Mouse (Mus musculus): ENCODE results near the gene Bid. TPM values are rescaled to one million over a fixed set of nuclear protein-coding genes. Genes with fewer than 3 reads are reported as not detected.
"Not testable (repeated sequence)": the region's sequence is repeated elsewhere in the genome, so short reads cannot be mapped to it uniquely, and the experiment has no call there.

The Bid gene
- polyA plus RNA-seq, 1 experiment from 2014 or later = 20.2 TPM

GRCm38 (mm10) chr6:120914533-120914910, 2.1 kb downstream of the Bid start:
- WGBS (ENCODE audit: insufficient replicate concordance) = 14% methylated on average over 4 of the region's 4 CpGs
- Histone ChIP-seq H3K27me3 (ENCODE audit: control insufficient read depth, insufficient read depth, low read depth, low read length) (no peaks in the 10 kb centered on the region), H3K36me3 (ENCODE audit: control insufficient read depth, insufficient read depth) (no peaks in the 10 kb centered on the region), H3K9me3 (replicated peaks; ENCODE audit: control insufficient read depth, low read length) (no peaks in the 10 kb centered on the region), H3K4me3 (ENCODE audit: low read depth, low read length) (peak overlapping the region; percentile 70), H3K9ac (ENCODE audit: low read depth, low read length) (peak overlapping the region; percentile 52), H3K4me1 (ENCODE audit: control insufficient read depth, low read depth, low read length) (peaks cover 59% of the 10 kb centered on the region), H3K27ac (ENCODE audit: low read length) (peak overlapping the region; percentile 86), H3K4me2 (ENCODE audit: low read depth, low read length) (peak overlapping the region; percentile 97)
- ATAC-seq (ENCODE audit: low read depth) = peak; percentile 45

GRCm38 (mm10) chr6:120913783-120914182, 2.9 kb downstream of the Bid start:
- no peak for ATAC-seq (ENCODE audit: low read depth)
- Histone ChIP-seq H3K9ac (ENCODE audit: low read depth, low read length) (no peak overlapping the region), H3K4me1 (ENCODE audit: control insufficient read depth, low read depth, low read length) (peaks cover 59% of the 10 kb centered on the region), H3K9me3 (replicated peaks; ENCODE audit: control insufficient read depth, low read length) (no peaks in the 10 kb centered on the region), H3K36me3 (ENCODE audit: control insufficient read depth, insufficient read depth) (no peaks in the 10 kb centered on the region), H3K4me3 (ENCODE audit: low read depth, low read length) (no peak overlapping the region), H3K27ac (ENCODE audit: low read length) (peak overlapping the region; percentile 86), H3K4me2 (ENCODE audit: low read depth, low read length) (no peak overlapping the region), H3K27me3 (ENCODE audit: control insufficient read depth, insufficient read depth, low read depth, low read length) (no peaks in the 10 kb centered on the region)
- 65% methylated on average over 8 of the region's 8 CpGs for WGBS (ENCODE audit: insufficient replicate concordance)

- no peak for ATAC-seq (ENCODE audit: low read depth)
- H3K4me3 ChIP-seq (ENCODE audit: low read depth, low read length) = no peak overlapping the region
- peaks cover 59% of the 10 kb centered on the region for H3K4me1 ChIP-seq (ENCODE audit: control insufficient read depth, low read depth, low read length)
- H3K36me3 ChIP-seq (ENCODE audit: control insufficient read depth, insufficient read depth) = no peaks in the 10 kb centered on the region
- H3K27me3 ChIP-seq (ENCODE audit: control insufficient read depth, insufficient read depth, low read depth, low read length) = no peaks in the 10 kb centered on the region
- no peak overlapping the region for H3K4me2 ChIP-seq (ENCODE audit: low read depth, low read length)
- H3K9ac ChIP-seq (ENCODE audit: low read depth, low read length) = no peak overlapping the region; the same call in 1 of the 2 replicates
- 44% methylated on average over 2 of the region's 2 CpGs for WGBS (ENCODE audit: insufficient replicate concordance)
- no peaks in the 10 kb centered on the region for H3K9me3 ChIP-seq (replicated peaks; ENCODE audit: control insufficient read depth, low read length)
- peak overlapping the region; percentile 31 for H3K27ac ChIP-seq (ENCODE audit: low read length)
Observed at GRCm38 (mm10) chr6:120912931-120913330, 3.7 kb downstream of the Bid start.

GRCm38 (mm10) chr6:120911213-120912007, 5.2 kb downstream of the Bid start:
- WGBS (ENCODE audit: insufficient replicate concordance) = 43% methylated on average over 13 of the region's 13 CpGs
- Histone ChIP-seq H3K9ac (ENCODE audit: low read depth, low read length) (peak overlapping the region; percentile 6; the same call in 1 of the 2 replicates), H3K27ac (ENCODE audit: low read length) (peak overlapping the region; percentile 40), H3K27me3 (ENCODE audit: control insufficient read depth, insufficient read depth, low read depth, low read length) (no peaks in the 10 kb centered on the region), H3K9me3 (replicated peaks; ENCODE audit: control insufficient read depth, low read length) (no peaks in the 10 kb centered on the region), H3K36me3 (ENCODE audit: control insufficient read depth, insufficient read depth) (no peaks in the 10 kb centered on the region; the same call in 1 of the 2 replicates), H3K4me2 (ENCODE audit: low read depth, low read length) (no peak overlapping the region), H3K4me3 (ENCODE audit: low read depth, low read length) (no peak overlapping the region), H3K4me1 (ENCODE audit: control insufficient read depth, low read depth, low read length) (peaks cover 56% of the 10 kb centered on the region)
- 0 out of 2 replicates have a peak, but pooled peaks have one; percentile 10 for ATAC-seq (ENCODE audit: low read depth)

- ATAC-seq (ENCODE audit: low read depth) = no peak
- no peaks in the 10 kb centered on the region for H3K9me3 ChIP-seq (replicated peaks; ENCODE audit: control insufficient read depth, low read length)
- H3K36me3 ChIP-seq (ENCODE audit: control insufficient read depth, insufficient read depth) = no peaks in the 10 kb centered on the region; the same call in 1 of the 2 replicates
- WGBS (ENCODE audit: insufficient replicate concordance) = 67% methylated on average over 3 of the region's 3 CpGs
- H3K4me1 ChIP-seq (ENCODE audit: control insufficient read depth, low read depth, low read length) = peaks cover 39% of the 10 kb centered on the region
- no peak overlapping the region for H3K9ac ChIP-seq (ENCODE audit: low read depth, low read length)
- H3K4me2 ChIP-seq (ENCODE audit: low read depth, low read length) = no peak overlapping the region
- H3K27me3 ChIP-seq (ENCODE audit: control insufficient read depth, insufficient read depth, low read depth, low read length) = no peaks in the 10 kb centered on the region
- no peak overlapping the region for H3K27ac ChIP-seq (ENCODE audit: low read length)
- no peak overlapping the region for H3K4me3 ChIP-seq (ENCODE audit: low read depth, low read length)
Observed at GRCm38 (mm10) chr6:120909501-120909900, 7.2 kb downstream of the Bid start.

- not testable (repeated sequence) for H3K27me3 ChIP-seq (ENCODE audit: control insufficient read depth, insufficient read depth, low read depth, low read length); H3K9ac ChIP-seq (ENCODE audit: low read depth, low read length); ATAC-seq (ENCODE audit: low read depth); H3K27ac ChIP-seq (ENCODE audit: low read length); H3K4me2 ChIP-seq (ENCODE audit: low read depth, low read length); H3K9me3 ChIP-seq (replicated peaks; ENCODE audit: control insufficient read depth, low read length); H3K4me3 ChIP-seq (ENCODE audit: low read depth, low read length); H3K36me3 ChIP-seq (ENCODE audit: control insufficient read depth, insufficient read depth)
- peaks cover 34% of the 10 kb centered on the region for H3K4me1 ChIP-seq (ENCODE audit: control insufficient read depth, low read depth, low read length)
- 72% methylated on average over 9 of the region's 10 CpGs for WGBS (ENCODE audit: insufficient replicate concordance)
Observed at GRCm38 (mm10) chr6:120907876-120908597, 8.6 kb downstream of the Bid start.

GRCm38 (mm10) chr6:120906521-120906920, 10.1 kb downstream of the Bid start:
- no peaks in the 10 kb centered on the region for H3K27me3 ChIP-seq (ENCODE audit: control insufficient read depth, insufficient read depth, low read depth, low read length)
- no peak for ATAC-seq (ENCODE audit: low read depth)

GRCm38 (mm10) chr6:120905111-120905510, 11.5 kb downstream of the Bid start:
- no peak overlapping the region for H3K9ac ChIP-seq (ENCODE audit: low read depth, low read length)
- no peak overlapping the region for H3K4me2 ChIP-seq (ENCODE audit: low read depth, low read length)
- H3K9me3 ChIP-seq (replicated peaks; ENCODE audit: control insufficient read depth, low read length) = no peaks in the 10 kb centered on the region
- H3K4me3 ChIP-seq (ENCODE audit: low read depth, low read length) = no peak overlapping the region
- H3K27me3 ChIP-seq (ENCODE audit: control insufficient read depth, insufficient read depth, low read depth, low read length) = no peaks in the 10 kb centered on the region
- peak; percentile 63 for ATAC-seq (ENCODE audit: low read depth)
- 75% methylated on average over 5 of the region's 5 CpGs for WGBS (ENCODE audit: insufficient replicate concordance)
- H3K4me1 ChIP-seq (ENCODE audit: control insufficient read depth, low read depth, low read length) = peaks cover 12% of the 10 kb centered on the region
- no peaks in the 10 kb centered on the region; the same call in 1 of the 2 replicates for H3K36me3 ChIP-seq (ENCODE audit: control insufficient read depth, insufficient read depth)
- H3K27ac ChIP-seq (ENCODE audit: low read length) = peak overlapping the region; percentile 59; the same call in 1 of the 2 replicates

More at GRCm38 (mm10) chr6:120906521-120906920, 10.1 kb downstream of the Bid start:
- no peak overlapping the region for H3K4me3 ChIP-seq (ENCODE audit: low read depth, low read length)
- H3K4me1 ChIP-seq (ENCODE audit: control insufficient read depth, low read depth, low read length) = peaks cover 20% of the 10 kb centered on the region
- H3K36me3 ChIP-seq (ENCODE audit: control insufficient read depth, insufficient read depth) = no peaks in the 10 kb centered on the region; the same call in 1 of the 2 replicates
- 86% methylated on average over 6 of the region's 6 CpGs for WGBS (ENCODE audit: insufficient replicate concordance)
- no peak overlapping the region for H3K27ac ChIP-seq (ENCODE audit: low read length)
- no peak overlapping the region for H3K4me2 ChIP-seq (ENCODE audit: low read depth, low read length)
- H3K9ac ChIP-seq (ENCODE audit: low read depth, low read length) = no peak overlapping the region
- H3K9me3 ChIP-seq (replicated peaks; ENCODE audit: control insufficient read depth, low read length) = no peaks in the 10 kb centered on the region

All from liver, embryonic 16.5 days (tissue).